Mouse (Mus musculus): ENCODE results near the gene Tank. TPM values are rescaled to one million over a fixed set of nuclear protein-coding genes. Genes with fewer than 3 reads are reported as not detected.

Gene Tank
- polyA plus RNA-seq, 1 experiment, result 13.2 TPM

- H3ac ChIP-seq (ENCODE audit: control insufficient read depth, insufficient read length), result no peak overlapping the region
- no peak overlapping the region for H3K4me3 ChIP-seq
- H3K79me2 ChIP-seq (ENCODE audit: control insufficient read depth, insufficient read depth), result no peaks in the 10 kb centered on the region
- no peak for TF ChIP-seq TCF12 (IDR thresholded peaks at IDR 0.05; ENCODE audit: insufficient read depth, poor library complexity, severe bottlenecking)
- no peak for TF ChIP-seq E2F4 (IDR thresholded peaks at IDR 0.05; ENCODE audit: insufficient read depth)
- no peak for TF ChIP-seq MYOD1 (IDR thresholded peaks at IDR 0.05; ENCODE audit: control insufficient read depth in 1 of 3, insufficient read length in 2 of 3, low read depth in 2 of 3)
- TF ChIP-seq SRF (IDR thresholded peaks at IDR 0.05; ENCODE audit: control insufficient read depth, insufficient read length, low read depth), result no peak
- no peak for TF ChIP-seq MAX (IDR thresholded peaks at IDR 0.05; ENCODE audit: low read depth)
- TF ChIP-seq USF1 (IDR thresholded peaks at IDR 0.05; ENCODE audit: low read depth), result no peak
- no peak overlapping the region for H3K4me2 ChIP-seq (ENCODE audit: low read depth)
- H3K36me3 ChIP-seq (ENCODE audit: control insufficient read depth, insufficient read depth), result no peaks in the 10 kb centered on the region
- H3K27me3 ChIP-seq (ENCODE audit: control insufficient read depth, insufficient read depth, insufficient read length), result no peaks in the 10 kb centered on the region
These were observed 89.0 kb downstream of the Tank start for GRCm38 (mm10) chr2:61667420-61667819.

GRCm38 (mm10) chr2:61668260-61668659 lies 89.9 kb downstream of the Tank start:
- no peak for TF ChIP-seq USF1 (IDR thresholded peaks at IDR 0.05; ENCODE audit: low read depth)
- TF ChIP-seq REST (IDR thresholded peaks at IDR 0.05; ENCODE audit: insufficient read depth, insufficient read length), result no peak
- TF ChIP-seq E2F4 (IDR thresholded peaks at IDR 0.05; ENCODE audit: insufficient read depth), result no peak
- no peak for TF ChIP-seq TCF3 (IDR thresholded peaks at IDR 0.05; ENCODE audit: insufficient read length, low read depth)
- no peak for TF ChIP-seq MYOG (IDR thresholded peaks at IDR 0.05; ENCODE audit: control insufficient read depth in 1 of 3, insufficient read depth in 1 of 3, insufficient read length in 2 of 3, low read depth in 2 of 3)
- Histone ChIP-seq H3K79me2 (ENCODE audit: control insufficient read depth, insufficient read depth) (no peaks in the 10 kb centered on the region), H3ac (ENCODE audit: control insufficient read depth, insufficient read length) (no peak overlapping the region), H3K4me2 (ENCODE audit: low read depth) (no peak overlapping the region), H3K36me3 (ENCODE audit: control insufficient read depth, insufficient read depth) (no peaks in the 10 kb centered on the region), H3K27me3 (ENCODE audit: control insufficient read depth, insufficient read depth, insufficient read length) (no peaks in the 10 kb centered on the region), H3K4me3 (no peak overlapping the region)

- H3K4me3 ChIP-seq, result no peak overlapping the region
- no peaks in the 10 kb centered on the region for H3K27me3 ChIP-seq (ENCODE audit: control insufficient read depth, insufficient read depth, insufficient read length)
- H3K36me3 ChIP-seq (ENCODE audit: control insufficient read depth, insufficient read depth), result no peaks in the 10 kb centered on the region
- TF ChIP-seq MYOG (IDR thresholded peaks at IDR 0.05; ENCODE audit: control insufficient read depth in 1 of 3, insufficient read depth in 1 of 3, insufficient read length in 2 of 3, low read depth in 2 of 3), result no peak
- TF ChIP-seq TCF12 (IDR thresholded peaks at IDR 0.05; ENCODE audit: insufficient read depth, poor library complexity, severe bottlenecking), result no peak
- no peak for TF ChIP-seq REST (IDR thresholded peaks at IDR 0.05; ENCODE audit: insufficient read depth, insufficient read length)
- TF ChIP-seq CEBPB (IDR thresholded peaks at IDR 0.05; ENCODE audit: insufficient read depth, poor library complexity, severe bottlenecking), result no peak
- TF ChIP-seq POLR2AphosphoS2 (IDR thresholded peaks at IDR 0.05; ENCODE audit: insufficient read length, low read depth), result no peak
- no peak for TF ChIP-seq TCF3 (IDR thresholded peaks at IDR 0.05; ENCODE audit: insufficient read length, low read depth)
- no peak for TF ChIP-seq MYOD1 (IDR thresholded peaks at IDR 0.05; ENCODE audit: control insufficient read depth in 1 of 3, insufficient read length in 2 of 3, low read depth in 2 of 3)
- TF ChIP-seq SRF (IDR thresholded peaks at IDR 0.05; ENCODE audit: control insufficient read depth, insufficient read length, low read depth), result no peak
- TF ChIP-seq E2F4 (IDR thresholded peaks at IDR 0.05; ENCODE audit: insufficient read depth), result no peak
- TF ChIP-seq POLR2A (IDR thresholded peaks at IDR 0.05; ENCODE audit: insufficient read length, low read depth), result no peak
- no peak for TF ChIP-seq USF1 (IDR thresholded peaks at IDR 0.05; ENCODE audit: low read depth)
- no peak for TF ChIP-seq MAX (IDR thresholded peaks at IDR 0.05; ENCODE audit: low read depth)
- no peak overlapping the region for H3ac ChIP-seq (ENCODE audit: control insufficient read depth, insufficient read length)
- H3K79me2 ChIP-seq (ENCODE audit: control insufficient read depth, insufficient read depth), result no peaks in the 10 kb centered on the region
- H3K4me2 ChIP-seq (ENCODE audit: low read depth), result no peak overlapping the region
These were observed 96.2 kb downstream of the Tank start for GRCm38 (mm10) chr2:61674555-61674954.

GRCm38 (mm10) chr2:61681572-61681971 lies 103.2 kb downstream of the Tank start:
- Histone ChIP-seq H3K79me2 (ENCODE audit: control insufficient read depth, insufficient read depth) (no peaks in the 10 kb centered on the region), H3ac (ENCODE audit: control insufficient read depth, insufficient read length) (no peak overlapping the region), H3K27me3 (ENCODE audit: control insufficient read depth, insufficient read depth, insufficient read length) (peaks cover 4% of the 10 kb centered on the region), H3K36me3 (ENCODE audit: control insufficient read depth, insufficient read depth) (no peaks in the 10 kb centered on the region), H3K4me3 (no peak overlapping the region), H3K4me2 (ENCODE audit: low read depth) (no peak overlapping the region)
- no peak for TF ChIP-seq REST (IDR thresholded peaks at IDR 0.05; ENCODE audit: insufficient read depth, insufficient read length)
- TF ChIP-seq POLR2AphosphoS2 (IDR thresholded peaks at IDR 0.05; ENCODE audit: insufficient read length, low read depth), result no peak
- no peak for TF ChIP-seq E2F4 (IDR thresholded peaks at IDR 0.05; ENCODE audit: insufficient read depth)
- no peak for TF ChIP-seq MAX (IDR thresholded peaks at IDR 0.05; ENCODE audit: low read depth)
- TF ChIP-seq POLR2A (IDR thresholded peaks at IDR 0.05; ENCODE audit: insufficient read length, low read depth), result no peak
- TF ChIP-seq MYOG (IDR thresholded peaks at IDR 0.05; ENCODE audit: control insufficient read depth in 1 of 3, insufficient read depth in 1 of 3, insufficient read length in 2 of 3, low read depth in 2 of 3), result no peak
- no peak for TF ChIP-seq MYOD1 (IDR thresholded peaks at IDR 0.05; ENCODE audit: control insufficient read depth in 1 of 3, insufficient read length in 2 of 3, low read depth in 2 of 3)
- no peak for TF ChIP-seq USF1 (IDR thresholded peaks at IDR 0.05; ENCODE audit: low read depth)
- TF ChIP-seq TCF12 (IDR thresholded peaks at IDR 0.05; ENCODE audit: insufficient read depth, poor library complexity, severe bottlenecking), result no peak
- no peak for TF ChIP-seq SRF (IDR thresholded peaks at IDR 0.05; ENCODE audit: control insufficient read depth, insufficient read length, low read depth)
- TF ChIP-seq CEBPB (IDR thresholded peaks at IDR 0.05; ENCODE audit: insufficient read depth, poor library complexity, severe bottlenecking), result no peak
- TF ChIP-seq TCF3 (IDR thresholded peaks at IDR 0.05; ENCODE audit: insufficient read length, low read depth), result no peak

- Histone ChIP-seq H3K79me2 (ENCODE audit: control insufficient read depth, insufficient read depth) (no peaks in the 10 kb centered on the region), H3K4me3 (no peak overlapping the region), H3K36me3 (ENCODE audit: control insufficient read depth, insufficient read depth) (no peaks in the 10 kb centered on the region), H3K27me3 (ENCODE audit: control insufficient read depth, insufficient read depth, insufficient read length) (no peaks in the 10 kb centered on the region), H3K4me2 (ENCODE audit: low read depth) (no peak overlapping the region), H3ac (ENCODE audit: control insufficient read depth, insufficient read length) (no peak overlapping the region)
- TF ChIP-seq SRF (IDR thresholded peaks at IDR 0.05; ENCODE audit: control insufficient read depth, insufficient read length, low read depth) (no peak), E2F4 (IDR thresholded peaks at IDR 0.05; ENCODE audit: insufficient read depth) (no peak), MYOG (IDR thresholded peaks at IDR 0.05; ENCODE audit: control insufficient read depth in 1 of 3, insufficient read depth in 1 of 3, insufficient read length in 2 of 3, low read depth in 2 of 3) (no peak), REST (IDR thresholded peaks at IDR 0.05; ENCODE audit: insufficient read depth, insufficient read length) (no peak), MAX (IDR thresholded peaks at IDR 0.05; ENCODE audit: low read depth) (no peak), MYOD1 (IDR thresholded peaks at IDR 0.05; ENCODE audit: control insufficient read depth in 1 of 3, insufficient read length in 2 of 3, low read depth in 2 of 3) (no peak), USF1 (IDR thresholded peaks at IDR 0.05; ENCODE audit: low read depth) (no peak), TCF3 (IDR thresholded peaks at IDR 0.05; ENCODE audit: insufficient read length, low read depth) (no peak), TCF12 (IDR thresholded peaks at IDR 0.05; ENCODE audit: insufficient read depth, poor library complexity, severe bottlenecking) (no peak)
These were observed 108.1 kb downstream of the Tank start for GRCm38 (mm10) chr2:61686533-61686932.
